In the genomic region with DNA sequence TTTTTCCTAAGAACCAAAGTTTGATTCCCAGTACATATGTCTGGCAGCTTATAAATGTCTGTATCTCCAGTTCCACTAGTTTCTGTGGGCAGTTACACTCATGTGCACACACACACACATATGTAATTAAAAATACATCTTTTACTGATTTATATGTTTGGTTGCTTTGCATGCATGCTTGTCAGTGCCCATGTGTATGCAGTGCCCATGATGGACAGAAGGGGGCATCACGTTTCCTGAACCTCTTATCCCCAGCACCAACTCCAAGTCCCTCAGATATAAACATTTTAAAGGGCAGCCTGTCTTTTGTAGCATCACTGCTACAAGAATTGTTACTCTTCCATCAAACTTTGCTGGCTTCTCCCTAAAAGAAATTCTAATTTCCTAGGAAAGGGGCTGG, we compare ENCODE assay signal across 10 mouse cellular contexts. TPM values are rescaled to one million over a fixed set of nuclear protein-coding genes. Genes with fewer than 3 reads are reported as not detected.
DNase-seq lines count a peak whose midpoint lies in the region; ATAC-seq and TF ChIP-seq lines count a peak whose summit lies in the region.
"Had no signal": no experiment of that assay in that cellular context is flagged by ENCODE, and none has a peak within 500 bp of the region (broad histone marks: within the 10 kb centered on the region; RNA-seq: fewer than 3 reads in every experiment).

No protein-coding gene starts in this region.

- H3K27ac ChIP-seq in hindbrain, postnatal 0 days, result no peak overlapping the region
- no peak overlapping the region for H3K27ac ChIP-seq in hindbrain, embryonic 16.5 days (ENCODE audit: low read depth, low read length)
- H3K27ac ChIP-seq in limb, embryonic 11.5 days (replicated peaks; ENCODE audit: low read depth, low read length), result no peak overlapping the region
- no peak overlapping the region for H3K27ac ChIP-seq in forebrain, embryonic 11.5 days (ENCODE audit: low read depth, low read length)
- H3K27ac ChIP-seq: embryonic facial prominence, embryonic 15.5 days; limb, embryonic 15.5 days had no signal

- no peak for ATAC-seq in hindbrain, postnatal 0 days
- no peak for ATAC-seq in hindbrain, embryonic 16.5 days
- peak; percentile 73 for ATAC-seq in CD4-positive, CD25-positive, alpha-beta regulatory T cell, adult 4 months
- ATAC-seq in common myeloid progenitor, adult 5-6 weeks (replicated peaks; ENCODE audit: low read depth, poor library complexity, severe bottlenecking), result peak; percentile 88
- no peak for ATAC-seq in limb, embryonic 11.5 days (ENCODE audit: insufficient number of reproducible peaks, low FRiP score, low TSS enrichment, low read depth)
- ATAC-seq in forebrain, embryonic 11.5 days (replicated peaks; ENCODE audit: low FRiP score), result no peak

- peaks cover 37% of the 10 kb centered on the region for H3K36me3 ChIP-seq in hindbrain, postnatal 0 days (ENCODE audit: insufficient read depth, low read length)
- H3K36me3 ChIP-seq in hindbrain, embryonic 16.5 days (ENCODE audit: control insufficient read depth, insufficient read depth, low read length), result peaks cover 13% of the 10 kb centered on the region; the same call in 1 of the 2 replicates
- H3K36me3 ChIP-seq in limb, embryonic 11.5 days (ENCODE audit: control insufficient read depth, insufficient read depth, low read length), result peaks cover 27% of the 10 kb centered on the region
- peaks cover 14% of the 10 kb centered on the region for H3K36me3 ChIP-seq in splenic B cell, adult 2 months (ENCODE audit: control insufficient read depth, insufficient read depth, low read length, poor library complexity, severe bottlenecking)
- H3K36me3 ChIP-seq in forebrain, embryonic 11.5 days (ENCODE audit: control insufficient read depth, insufficient read depth, low read length), result peaks cover 15% of the 10 kb centered on the region

- no peaks in the 10 kb centered on the region for H3K27me3 ChIP-seq in hindbrain, postnatal 0 days (ENCODE audit: insufficient read depth, low read length)
- H3K27me3 ChIP-seq in hindbrain, embryonic 16.5 days (replicated peaks; ENCODE audit: control insufficient read depth, insufficient read depth, low read length), result no peaks in the 10 kb centered on the region
- no peaks in the 10 kb centered on the region for H3K27me3 ChIP-seq in limb, embryonic 11.5 days (ENCODE audit: control insufficient read depth, insufficient read depth, low read length)
- H3K27me3 ChIP-seq in splenic B cell, adult 2 months (ENCODE audit: control insufficient read depth, insufficient read depth, low read length, poor library complexity, severe bottlenecking), result no peaks in the 10 kb centered on the region
- no peaks in the 10 kb centered on the region for H3K27me3 ChIP-seq in forebrain, embryonic 11.5 days (ENCODE audit: control insufficient read depth, insufficient read depth, low read length)
- H3K27me3 ChIP-seq: embryonic facial prominence, embryonic 15.5 days; limb, embryonic 15.5 days had no signal

- H3K9me3 ChIP-seq in hindbrain, postnatal 0 days (ENCODE audit: low read length), result no peaks in the 10 kb centered on the region
- H3K9me3 ChIP-seq in hindbrain, embryonic 16.5 days (ENCODE audit: control insufficient read depth, low read length), result no peaks in the 10 kb centered on the region
- no peaks in the 10 kb centered on the region for H3K9me3 ChIP-seq in limb, embryonic 11.5 days (ENCODE audit: control insufficient read depth, low read length)
- no peaks in the 10 kb centered on the region for H3K9me3 ChIP-seq in forebrain, embryonic 11.5 days (ENCODE audit: control insufficient read depth, low read length)
- H3K9me3 ChIP-seq: embryonic facial prominence, embryonic 15.5 days; limb, embryonic 15.5 days had no signal

- TF ChIP-seq CTCF in hindbrain, postnatal 0 days (IDR thresholded peaks at IDR 0.05; ENCODE audit: low read depth), result peak; percentile 67

- WGBS in hindbrain, postnatal 0 days, result 12% methylated on average over 1 of the region's 1 CpGs
- WGBS in hindbrain, embryonic 16.5 days, result 0% methylated on average over 1 of the region's 1 CpGs
- WGBS in limb, embryonic 11.5 days, result 21% methylated on average over 1 of the region's 1 CpGs
- 8% methylated on average over 1 of the region's 1 CpGs for WGBS in forebrain, embryonic 11.5 days

- H3K4me1 ChIP-seq in hindbrain, postnatal 0 days (ENCODE audit: insufficient read depth, low read length), result no peaks in the 10 kb centered on the region
- H3K4me1 ChIP-seq in hindbrain, embryonic 16.5 days (ENCODE audit: control insufficient read depth, insufficient read depth, low read depth, low read length), result no peaks in the 10 kb centered on the region
- no peaks in the 10 kb centered on the region for H3K4me1 ChIP-seq in limb, embryonic 11.5 days (ENCODE audit: control insufficient read depth, insufficient read depth, low read length)
- no peaks in the 10 kb centered on the region for H3K4me1 ChIP-seq in forebrain, embryonic 11.5 days (replicated peaks; ENCODE audit: control insufficient read depth, insufficient read depth, low read length)
- H3K4me1 ChIP-seq: embryonic facial prominence, embryonic 15.5 days; limb, embryonic 15.5 days had no signal

- no peak overlapping the region for H3K4me3 ChIP-seq in hindbrain, postnatal 0 days (ENCODE audit: low read length)
- no peak overlapping the region for H3K4me3 ChIP-seq in hindbrain, embryonic 16.5 days (ENCODE audit: low read length)
- H3K4me3 ChIP-seq in limb, embryonic 11.5 days (ENCODE audit: low read depth, low read length), result no peak overlapping the region
- no peak overlapping the region for H3K4me3 ChIP-seq in forebrain, embryonic 11.5 days (ENCODE audit: low read depth, low read length)
- H3K4me3 ChIP-seq: embryonic facial prominence, embryonic 15.5 days; limb, embryonic 15.5 days had no signal

- no peak overlapping the region for H3K4me2 ChIP-seq in hindbrain, postnatal 0 days (ENCODE audit: low read depth, low read length)
- no peak overlapping the region for H3K4me2 ChIP-seq in hindbrain, embryonic 16.5 days (ENCODE audit: low read length)
- H3K4me2 ChIP-seq in limb, embryonic 11.5 days (ENCODE audit: low read depth, severe bottlenecking), result no peak overlapping the region
- H3K4me2 ChIP-seq in forebrain, embryonic 11.5 days (ENCODE audit: low read depth, low read length, severe bottlenecking), result no peak overlapping the region
- H3K4me2 ChIP-seq: embryonic facial prominence, embryonic 15.5 days; limb, embryonic 15.5 days had no signal

- peak; percentile 30 for DNase-seq in hindbrain, postnatal 0 days (ENCODE audit: low spot score)
- DNase-seq in 3134 (ENCODE audit: extremely low read depth, insufficient read length, low spot score), result peak; percentile 32
- peak; percentile 69 for DNase-seq in limb, embryonic 11.5 days (ENCODE audit: low spot score)
- peak; percentile 79 for DNase-seq in splenic B cell, adult 2 months (ENCODE audit: low read depth, low spot score)
- no peak for DNase-seq in forebrain, embryonic 11.5 days (ENCODE audit: low spot score)

- no peak overlapping the region for H3K9ac ChIP-seq in hindbrain, postnatal 0 days (replicated peaks; ENCODE audit: low read length)
- no peak overlapping the region for H3K9ac ChIP-seq in hindbrain, embryonic 16.5 days (ENCODE audit: low read depth, low read length)
- H3K9ac ChIP-seq in limb, embryonic 11.5 days (ENCODE audit: low read length), result no peak overlapping the region
- H3K9ac ChIP-seq in forebrain, embryonic 11.5 days (ENCODE audit: low read length), result no peak overlapping the region
- H3K9ac ChIP-seq: embryonic facial prominence, embryonic 15.5 days; limb, embryonic 15.5 days had no signal

RNA-seq across cellular contexts. Expression of a gene that starts 9.0 kb away (rescaled TPM):
- total RNA-seq in hindbrain, postnatal 0 days (2014; rRNA removed), result 19.4 and 25.4 TPM in 2 replicates
- 31.4 and 36.4 TPM in 2 replicates for polyA plus RNA-seq in hindbrain, postnatal 0 days (2015; fragmentation: Nextera tagmentation; extraction: Ambion mirVana)
- 36.1 and 38.1 TPM in 2 replicates for polyA plus RNA-seq in hindbrain, embryonic 16.5 days (2015; fragmentation: Nextera tagmentation; extraction: Ambion mirVana)
- 10 to 100 TPM; 41.7 to 63.7 TPM for polyA plus RNA-seq in CD4-positive, CD25-positive, alpha-beta regulatory T cell, adult 4 months (2017; shearing (Covaris generic))
- 111 and 199 TPM in 2 replicates for total RNA-seq in common myeloid progenitor, adult 5-6 weeks (2017)
- 115 and 116 TPM in 2 replicates for polyA plus RNA-seq in limb, embryonic 11.5 days (2014; fragmentation: Nextera tagmentation; extraction: Ambion mirVana)
- polyA plus RNA-seq in forebrain, embryonic 11.5 days (2014; fragmentation: Nextera tagmentation; extraction: Ambion mirVana), result 103 and 114 TPM in 2 replicates

RNA-seq across cellular contexts. Expression of a gene that starts 10.1 kb away (rescaled TPM):
- total RNA-seq in hindbrain, postnatal 0 days (2014; rRNA removed), result 56.5 and 58.0 TPM in 2 replicates
- polyA plus RNA-seq in hindbrain, postnatal 0 days (2015; fragmentation: Nextera tagmentation; extraction: Ambion mirVana), result 78.8 and 79.8 TPM in 2 replicates
- polyA plus RNA-seq in hindbrain, embryonic 16.5 days (2015; fragmentation: Nextera tagmentation; extraction: Ambion mirVana), result 88.1 and 99.0 TPM in 2 replicates
- polyA plus RNA-seq in CD4-positive, CD25-positive, alpha-beta regulatory T cell, adult 4 months (2017; shearing (Covaris generic)), result 100 to 1,000 TPM; 119 to 124 TPM
- total RNA-seq in common myeloid progenitor, adult 5-6 weeks (2017), result 40.0 and 50.8 TPM in 2 replicates
- polyA plus RNA-seq in limb, embryonic 11.5 days (2014; fragmentation: Nextera tagmentation; extraction: Ambion mirVana), result 122 and 133 TPM in 2 replicates
- 113 and 124 TPM in 2 replicates for polyA plus RNA-seq in forebrain, embryonic 11.5 days (2014; fragmentation: Nextera tagmentation; extraction: Ambion mirVana)

RNA-seq across cellular contexts. Expression of a gene that starts 15.7 kb away (rescaled TPM):
- total RNA-seq in hindbrain, postnatal 0 days (2014; rRNA removed), result 119 and 139 TPM in 2 replicates
- 531 and 540 TPM in 2 replicates for polyA plus RNA-seq in hindbrain, postnatal 0 days (2015; fragmentation: Nextera tagmentation; extraction: Ambion mirVana)
- polyA plus RNA-seq in hindbrain, embryonic 16.5 days (2015; fragmentation: Nextera tagmentation; extraction: Ambion mirVana), result 448 and 464 TPM in 2 replicates
- polyA plus RNA-seq in CD4-positive, CD25-positive, alpha-beta regulatory T cell, adult 4 months (2017; shearing (Covaris generic)), result 1,000 to 10,000 TPM; 1,296 to 1,302 TPM
- 219 and 289 TPM in 2 replicates for total RNA-seq in common myeloid progenitor, adult 5-6 weeks (2017)
- 463 and 490 TPM in 2 replicates for polyA plus RNA-seq in limb, embryonic 11.5 days (2014; fragmentation: Nextera tagmentation; extraction: Ambion mirVana)
- polyA plus RNA-seq in forebrain, embryonic 11.5 days (2014; fragmentation: Nextera tagmentation; extraction: Ambion mirVana), result 357 and 374 TPM in 2 replicates

RNA-seq across cellular contexts. Expression of a gene that starts 25.4 kb away (rescaled TPM):
- total RNA-seq in hindbrain, postnatal 0 days (2014; rRNA removed), result 0.11 and 0.31 TPM in 2 replicates
- 0.38 and 0.40 TPM in 2 replicates for polyA plus RNA-seq in hindbrain, postnatal 0 days (2015; fragmentation: Nextera tagmentation; extraction: Ambion mirVana)
- polyA plus RNA-seq in hindbrain, embryonic 16.5 days (2015; fragmentation: Nextera tagmentation; extraction: Ambion mirVana), result 0.46 and 1.0 TPM in 2 replicates
- not detected for polyA plus RNA-seq in CD4-positive, CD25-positive, alpha-beta regulatory T cell, adult 4 months (2017; shearing (Covaris generic))
- not detected in 2 replicates for total RNA-seq in common myeloid progenitor, adult 5-6 weeks (2017)
- polyA plus RNA-seq in limb, embryonic 11.5 days (2014; fragmentation: Nextera tagmentation; extraction: Ambion mirVana), result 1.7 and 2.3 TPM in 2 replicates
- 0.20 and 0.52 TPM in 2 replicates for polyA plus RNA-seq in forebrain, embryonic 11.5 days (2014; fragmentation: Nextera tagmentation; extraction: Ambion mirVana)

RNA-seq across cellular contexts. Expression of a gene that starts 45.5 kb away (rescaled TPM):
- total RNA-seq in hindbrain, postnatal 0 days (2014; rRNA removed), result 5.3 and 7.3 TPM in 2 replicates
- 2.3 and 3.8 TPM in 2 replicates for polyA plus RNA-seq in hindbrain, postnatal 0 days (2015; fragmentation: Nextera tagmentation; extraction: Ambion mirVana)
- 4.1 and 6.4 TPM in 2 replicates for polyA plus RNA-seq in hindbrain, embryonic 16.5 days (2015; fragmentation: Nextera tagmentation; extraction: Ambion mirVana)
- polyA plus RNA-seq in CD4-positive, CD25-positive, alpha-beta regulatory T cell, adult 4 months (2017; shearing (Covaris generic)), result 1 to 10 TPM; 1.5 to 6.7 TPM
- total RNA-seq in common myeloid progenitor, adult 5-6 weeks (2017), result 24.6 and 39.7 TPM in 2 replicates
- polyA plus RNA-seq in limb, embryonic 11.5 days (2014; fragmentation: Nextera tagmentation; extraction: Ambion mirVana), result 43.3 and 46.9 TPM in 2 replicates
- 58.3 and 60.3 TPM in 2 replicates for polyA plus RNA-seq in forebrain, embryonic 11.5 days (2014; fragmentation: Nextera tagmentation; extraction: Ambion mirVana)

Comparison
In these comparisons a context has a peak if more than half of its experiments do, and no peak if none do; other contexts are left out.
1. ATAC-seq: peak in CD4-positive, CD25-positive, alpha-beta regulatory T cell, adult 4 months (single experiment) and common myeloid progenitor, adult 5-6 weeks (single experiment); none in hindbrain, postnatal 0 days (single experiment), hindbrain, embryonic 16.5 days (single experiment), limb, embryonic 11.5 days (single experiment) and forebrain, embryonic 11.5 days (single experiment).